Mouse (Mus musculus) Muller cell, postnatal 12 days (primary cell): Measurements from ENCODE around the gene Ptpn13.

ENCODE experiments used
- DNase-seq: peaks from one replicate; pipeline ENCODE4 v3.0.0-alpha.2; 2015; ENCODE audit errors: inconsistent ontology term

Ptpn13 gene

GRCm38 (mm10) chr5:103424678-103425319 is at the start of gene Ptpn13:
Gene Ptpn13, plus strand, starts transcription at chr5:103425192.
- DNase-seq = peak; percentile 100

DNA sequence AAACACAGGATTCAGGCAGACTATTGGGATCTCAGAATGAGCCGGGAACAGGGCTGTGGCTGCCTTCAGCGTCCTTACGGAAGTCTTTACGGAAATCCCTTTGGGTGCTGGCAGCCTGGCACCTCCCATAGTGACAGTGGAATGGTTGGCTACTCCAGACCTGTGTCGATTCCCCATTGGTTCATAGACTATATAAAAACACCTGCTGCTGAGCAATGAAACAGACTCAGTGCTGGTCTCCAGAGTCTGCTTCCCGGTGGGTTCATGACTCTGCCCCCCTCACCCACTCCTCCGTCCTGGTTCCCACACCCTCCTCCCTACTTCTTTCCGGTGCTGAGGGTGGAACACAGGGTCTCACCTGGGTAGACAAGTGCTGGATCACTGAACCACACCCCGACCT is 49.8 kb upstream of the Ptpn13 start:
- DNase-seq = no peak

- DNase-seq = peak; percentile 70
Measured at GRCm38 (mm10) chr5:103376354-103377295, 48.4 kb upstream of the Ptpn13 start.

- DNase-seq = no peak
Measured at GRCm38 (mm10) chr5:103377493-103378130, 47.4 kb upstream of the Ptpn13 start.

- DNase-seq = no peak
Measured at GRCm38 (mm10) chr5:103380785-103381527, 44.0 kb upstream of the Ptpn13 start.

GRCm38 (mm10) chr5:103382951-103383350 is 42.0 kb upstream of the Ptpn13 start:
- no peak for DNase-seq

GRCm38 (mm10) chr5:103384021-103384420 is 41.0 kb upstream of the Ptpn13 start:
- DNase-seq = no peak

- DNase-seq = peak; percentile 58
Measured at GRCm38 (mm10) chr5:103387540-103388026, 37.4 kb upstream of the Ptpn13 start.

- no peak for DNase-seq
Measured at GRCm38 (mm10) chr5:103389415-103389814, 35.6 kb upstream of the Ptpn13 start.

GRCm38 (mm10) chr5:103393220-103393619 is 31.8 kb upstream of the Ptpn13 start:
- peak; percentile 88 for DNase-seq

DNA sequence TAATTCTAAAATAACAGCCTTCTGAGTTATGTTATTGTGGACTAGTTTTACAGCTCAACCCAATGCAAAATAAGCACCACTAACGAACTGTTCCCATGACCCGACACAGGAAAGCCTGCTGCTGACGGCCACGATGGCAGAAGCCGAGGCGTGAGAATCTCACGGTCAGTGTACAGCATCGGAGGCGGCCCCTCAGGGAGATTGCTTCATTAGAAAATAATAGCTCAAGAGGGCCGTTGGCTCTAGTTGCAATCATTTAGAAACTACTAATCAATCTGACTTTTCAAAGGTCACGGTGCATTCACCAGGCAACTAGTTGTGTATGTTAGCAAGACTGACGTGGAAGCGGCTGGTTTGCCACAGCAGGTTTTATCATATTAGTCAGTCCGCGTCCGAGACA is 31.2 kb upstream of the Ptpn13 start:
- peak; percentile 65 for DNase-seq

DNA sequence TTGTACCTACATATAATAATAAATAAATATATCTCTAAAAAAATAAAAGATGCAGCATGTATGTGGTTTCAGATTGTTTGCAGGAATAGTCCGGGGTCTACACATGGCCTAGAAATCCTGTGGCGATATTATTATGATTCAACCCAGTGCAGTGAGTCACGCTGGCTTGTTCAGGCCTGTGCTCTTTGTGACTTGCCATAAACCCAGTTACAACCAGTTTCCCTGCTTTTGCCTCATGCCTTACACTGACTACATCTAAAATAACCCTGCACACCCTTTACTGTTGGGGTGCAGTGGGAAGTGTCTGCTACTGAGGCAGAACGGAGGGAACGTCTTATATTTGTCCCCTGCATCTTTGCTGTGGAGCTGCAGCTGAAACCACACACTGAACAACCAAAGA is 29.3 kb upstream of the Ptpn13 start:
- no peak for DNase-seq

GRCm38 (mm10) chr5:103397429-103397828 is 27.6 kb upstream of the Ptpn13 start:
- DNase-seq = no peak

DNA sequence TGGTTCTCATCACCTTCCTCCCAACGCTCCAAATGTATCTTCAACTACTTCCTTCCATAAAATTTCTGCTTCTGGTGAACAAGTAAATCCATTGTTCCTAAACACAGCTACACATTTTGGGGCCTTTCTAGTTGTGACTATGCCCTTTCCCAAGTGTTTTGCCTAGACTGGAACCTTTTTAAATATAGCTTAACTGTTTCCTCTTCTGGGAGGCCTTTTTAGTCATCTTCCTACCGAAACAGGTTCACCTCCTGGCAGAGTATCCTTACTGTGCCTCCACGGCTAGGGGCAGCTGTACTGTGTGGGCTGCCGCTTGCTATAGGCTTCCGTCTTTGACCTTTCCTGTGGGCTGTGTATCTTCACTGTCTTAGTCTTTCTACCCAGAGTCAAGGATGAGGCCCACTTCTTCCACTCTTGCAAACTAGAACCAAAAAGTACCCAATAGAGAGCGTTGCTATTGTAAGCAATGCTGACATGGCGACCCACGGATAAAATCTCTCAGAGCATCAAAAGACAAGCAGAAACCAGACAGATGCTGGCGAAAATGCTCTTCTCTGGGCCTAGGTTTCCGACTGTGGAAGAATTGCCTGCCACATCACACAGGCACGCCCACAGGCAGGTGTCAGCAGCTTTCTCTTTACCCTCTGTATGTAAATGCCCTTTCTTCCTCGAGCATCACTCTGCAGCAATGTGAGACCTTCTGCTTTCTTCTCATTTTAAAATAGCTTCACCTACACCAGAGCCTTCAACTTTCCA is 20.6 kb upstream of the Ptpn13 start:
- no peak for DNase-seq

DNA sequence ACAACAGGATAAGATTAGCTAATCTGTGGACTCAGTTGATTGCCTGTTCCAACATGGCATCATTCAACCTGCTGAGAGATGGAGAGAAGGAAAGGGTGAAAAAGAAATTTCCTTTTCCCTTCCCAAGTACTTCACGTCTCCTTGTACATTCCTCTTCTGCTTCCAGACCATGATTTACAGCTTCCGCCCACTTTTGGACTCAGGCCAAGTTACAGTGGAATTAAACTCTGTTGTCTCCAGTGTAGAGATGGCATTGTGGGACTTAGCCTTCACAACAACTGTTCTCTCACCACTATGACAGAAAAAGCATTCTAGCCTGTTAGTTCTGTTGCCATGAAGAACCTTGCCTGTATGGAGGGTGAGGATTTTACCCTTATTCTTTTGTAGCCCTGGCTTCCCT is 19.1 kb upstream of the Ptpn13 start:
- DNase-seq = no peak

DNA sequence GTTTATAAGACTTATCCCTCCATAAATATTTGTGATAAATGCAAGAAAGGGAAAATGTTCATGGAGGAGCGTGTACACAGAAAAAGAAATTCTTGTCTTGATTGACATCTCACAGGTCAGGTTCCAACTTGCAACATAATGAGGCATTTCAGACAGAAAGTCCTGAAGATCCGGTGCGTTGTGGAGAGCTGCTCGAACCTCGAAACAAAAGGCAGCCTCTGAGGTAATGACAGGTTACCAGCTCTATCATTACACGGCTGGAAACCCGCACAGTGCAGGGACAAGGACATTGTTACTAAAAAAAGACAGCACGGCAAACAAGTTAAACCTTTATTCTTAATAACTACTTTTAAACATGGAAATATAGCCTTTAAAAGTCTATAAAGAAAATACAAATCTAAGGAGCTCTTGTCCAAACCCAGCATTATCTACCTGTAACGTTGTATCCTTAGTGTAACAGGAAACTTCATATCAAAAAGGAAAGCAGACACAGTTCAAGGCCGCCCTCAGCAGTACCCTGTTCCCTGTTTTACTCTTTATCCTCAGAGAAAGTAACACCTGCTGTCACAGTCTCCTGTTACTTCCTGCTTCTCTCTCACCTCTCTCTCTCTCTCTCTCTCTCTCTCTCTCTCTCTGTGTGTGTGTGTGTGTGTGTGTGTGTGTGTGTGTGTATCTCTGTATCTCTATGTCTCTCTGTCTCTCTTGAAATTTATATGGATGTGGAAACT is 12.8 kb upstream of the Ptpn13 start:
- DNase-seq = no peak

GRCm38 (mm10) chr5:103414542-103414941 is 10.4 kb upstream of the Ptpn13 start:
- no peak for DNase-seq

DNA sequence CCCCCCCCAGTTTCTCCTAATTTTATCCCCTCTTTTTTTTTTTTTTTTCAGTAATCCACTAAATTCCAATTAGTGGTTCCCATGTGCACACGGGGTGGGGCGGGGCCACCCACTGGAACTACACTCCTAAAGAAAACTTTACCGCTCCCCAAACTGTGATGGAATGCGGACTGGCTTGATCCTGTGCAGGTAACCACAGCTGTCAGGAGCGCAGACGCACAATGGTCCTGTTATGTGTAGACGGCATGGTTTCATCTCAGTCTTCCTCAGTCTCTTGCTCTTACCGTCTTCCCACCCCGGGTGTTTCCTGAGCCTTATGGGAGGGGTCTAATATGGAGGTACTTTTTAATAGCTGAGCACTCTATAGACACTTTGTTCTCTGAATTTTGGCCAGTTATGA is 7.0 kb upstream of the Ptpn13 start:
- no peak for DNase-seq

DNA sequence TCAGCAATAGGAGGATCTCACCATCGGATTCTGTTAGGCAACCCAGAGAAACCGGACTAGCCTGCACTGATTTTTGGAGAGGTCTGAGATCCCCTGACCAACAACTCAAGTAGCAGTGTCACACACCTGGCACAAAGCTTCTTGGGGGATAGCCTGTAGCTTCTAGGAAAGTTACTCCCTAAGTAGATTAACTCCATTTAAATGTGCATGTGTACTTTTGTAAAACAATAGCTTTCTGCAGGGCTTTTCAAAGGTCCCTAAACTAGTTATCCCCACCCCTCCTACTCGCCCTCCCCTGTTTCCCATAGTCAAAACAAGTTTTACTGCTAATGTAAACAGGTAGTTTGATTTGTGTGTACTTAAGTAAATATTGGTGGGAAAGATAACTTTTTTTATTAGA is 6.1 kb upstream of the Ptpn13 start:
- no peak for DNase-seq

- peak; percentile 46 for DNase-seq
Measured at GRCm38 (mm10) chr5:103420568-103420967, 4.4 kb upstream of the Ptpn13 start.
